Mouse (Mus musculus) lung, postnatal 0 days (tissue): Measurements from ENCODE around the gene Nfia. TPM values are rescaled to one million over a fixed set of nuclear protein-coding genes. Genes with fewer than 3 reads are reported as not detected.

Experiments
- ATAC-seq: fragments of 200-750 bp; cut with Nextera tagmentation; 2 replicates; pipeline ENCODE4 v1.8.0; 2017; ENCODE audit warnings: moderate library complexity
- DNase-seq: peaks from one replicate; pipeline ENCODE4 v3.0.0-alpha.2; 2016; ENCODE audit warnings: low spot score
- H3K27ac ChIP-seq: fragments of 300-500 bp; sonication (generic); 2 replicates; pipeline ENCODE4 v1.5.1; 2014; ENCODE audit warnings: antibody characterized with exemption, mild to moderate bottlenecking, low read length, mixed read lengths
- H3K27me3 ChIP-seq: fragments of 300-500 bp; sonication (generic); replicated peaks from 2 replicates; pipeline ENCODE4 v1.6.1; 2014; ENCODE audit warnings: low read length, mixed read lengths; ENCODE audit not compliant: insufficient read depth
- H3K36me3 ChIP-seq: fragments of 300-500 bp; sonication (generic); 2 replicates; pipeline ENCODE4 v1.6.1; 2014; ENCODE audit warnings: low read length, mixed read lengths; ENCODE audit not compliant: insufficient read depth
- H3K4me1 ChIP-seq: fragments of 300-500 bp; sonication (generic); 2 replicates; pipeline ENCODE4 v1.6.1; 2014; ENCODE audit warnings: antibody characterized with exemption, low read depth, low read length, mixed read lengths; ENCODE audit not compliant: insufficient read depth
- H3K4me2 ChIP-seq: fragments of 300-500 bp; sonication (generic); replicated peaks from 2 replicates; pipeline ENCODE4 v1.6.1; 2014; ENCODE audit warnings: low read depth, mild to moderate bottlenecking, low read length, moderate library complexity, mixed read lengths
- H3K4me3 ChIP-seq: fragments of 300-500 bp; sonication (generic); 2 replicates; pipeline ENCODE4 v1.5.1; 2014; ENCODE audit warnings: low read depth, low read length
- H3K9ac ChIP-seq: fragments of 300-500 bp; sonication (generic); replicated peaks from 2 replicates; pipeline ENCODE4 v1.6.1; 2014; ENCODE audit warnings: low read depth, mild to moderate bottlenecking
- H3K9me3 ChIP-seq: fragments of 300-500 bp; sonication (generic); 2 replicates; pipeline ENCODE4 v1.6.1; 2016; ENCODE audit warnings: low read length, mixed read lengths
- CTCF ChIP-seq: IDR thresholded peaks from 2 replicates; pipeline ENCODE4 v1.5.1; 2016; ENCODE audit warnings: antibody characterized with exemption, mild to moderate bottlenecking
- EP300 ChIP-seq: IDR thresholded peaks from 2 replicates; pipeline ENCODE4 v1.6.1; 2016; ENCODE audit warnings: antibody characterized with exemption, mild to moderate bottlenecking, control low read depth
- WGBS: fragments of 180-500 bp; shearing (Covaris S2); extraction: QIAGEN DNeasy Blood & Tissue Kit; methylation state at CpG from one replicate; pipeline ENCODE4 v1.1.7; 2014; 5-methylcytosine and 5-hydroxymethylcytosine counted together
- polyA plus RNA-seq: library from polyadenylated mRNA; unstranded; fragments of >200 nt; fragmentation: Nextera tagmentation; extraction: Ambion mirVana; gene quantifications from 2 replicates; pipeline ENCODE4 v1.2.1, GENCODE M21; 2015

The Nfia gene
- polyA plus RNA-seq, 1 experiment from 2014 or later, result 40.5 TPM

- no peak for ATAC-seq
- H3K4me2 ChIP-seq, result no peak overlapping the region
- no peaks in the 10 kb centered on the region for H3K36me3 ChIP-seq
- no peaks in the 10 kb centered on the region for H3K9me3 ChIP-seq
- WGBS, result 67% methylated on average over 2 of the region's 2 CpGs
- H3K4me3 ChIP-seq, result no peak overlapping the region
- no peaks in the 10 kb centered on the region; the same call in 1 of the 2 replicates for H3K4me1 ChIP-seq
- H3K9ac ChIP-seq, result no peak overlapping the region
- H3K27me3 ChIP-seq, result no peaks in the 10 kb centered on the region
- TF ChIP-seq EP300 (no peak), CTCF (no peak)
- H3K27ac ChIP-seq, result no peak overlapping the region
- no peak for DNase-seq
Observed at GRCm38 (mm10) chr4:97944309-97944708, 171.8 kb downstream of the Nfia start.

GRCm38 (mm10) chr4:97947484-97947883 is 174.9 kb downstream of the Nfia start:
- Histone ChIP-seq H3K9me3 (no peaks in the 10 kb centered on the region), H3K9ac (no peak overlapping the region), H3K4me1 (no peaks in the 10 kb centered on the region), H3K36me3 (no peaks in the 10 kb centered on the region), H3K4me2 (no peak overlapping the region), H3K27ac (no peak overlapping the region), H3K27me3 (no peaks in the 10 kb centered on the region), H3K4me3 (no peak overlapping the region)
- no peak for TF ChIP-seq EP300
- 92% methylated on average over 5 of the region's 5 CpGs for WGBS
- ATAC-seq (no peak), DNase-seq (no peak)

GRCm38 (mm10) chr4:97948250-97948649 is 175.7 kb downstream of the Nfia start:
- Histone ChIP-seq H3K4me2 (no peak overlapping the region), H3K27me3 (no peaks in the 10 kb centered on the region), H3K27ac (no peak overlapping the region), H3K9me3 (no peaks in the 10 kb centered on the region), H3K36me3 (no peaks in the 10 kb centered on the region), H3K4me1 (no peaks in the 10 kb centered on the region), H3K4me3 (no peak overlapping the region), H3K9ac (no peak overlapping the region)
- 48% methylated on average over 8 of the region's 8 CpGs for WGBS
- TF ChIP-seq EP300, result no peak
- TF ChIP-seq CTCF, result no peak
- DNase-seq (no peak), ATAC-seq (no peak)

- H3K4me2 ChIP-seq, result no peak overlapping the region
- no peak for ATAC-seq
- no peak for TF ChIP-seq EP300
- no peak for TF ChIP-seq CTCF
- H3K9ac ChIP-seq, result no peak overlapping the region
- no peak overlapping the region for H3K4me3 ChIP-seq
- H3K9me3 ChIP-seq, result no peaks in the 10 kb centered on the region
- H3K27me3 ChIP-seq, result no peaks in the 10 kb centered on the region
- H3K4me1 ChIP-seq, result no peaks in the 10 kb centered on the region
- DNase-seq, result no peak
- no peak overlapping the region for H3K27ac ChIP-seq
- WGBS, result 49% methylated on average over 10 of the region's 10 CpGs
- no peaks in the 10 kb centered on the region for H3K36me3 ChIP-seq
Observed at GRCm38 (mm10) chr4:97950341-97951071, 178.0 kb downstream of the Nfia start.

GRCm38 (mm10) chr4:97953886-97954285 is 181.4 kb downstream of the Nfia start:
- H3K27me3 ChIP-seq, result no peaks in the 10 kb centered on the region
- H3K9me3 ChIP-seq, result no peaks in the 10 kb centered on the region
- H3K36me3 ChIP-seq, result no peaks in the 10 kb centered on the region
- no peak overlapping the region for H3K4me2 ChIP-seq
- no peak overlapping the region for H3K9ac ChIP-seq
- TF ChIP-seq EP300, result no peak
- no peak for DNase-seq
- no peak for ATAC-seq
- H3K4me1 ChIP-seq, result no peaks in the 10 kb centered on the region
- 73% methylated on average over 11 of the region's 11 CpGs for WGBS
- H3K4me3 ChIP-seq, result no peak overlapping the region
- H3K27ac ChIP-seq, result no peak overlapping the region

- Histone ChIP-seq H3K4me1 (no peaks in the 10 kb centered on the region), H3K36me3 (no peaks in the 10 kb centered on the region), H3K27ac (no peak overlapping the region), H3K4me2 (no peak overlapping the region), H3K9me3 (no peaks in the 10 kb centered on the region), H3K27me3 (no peaks in the 10 kb centered on the region), H3K4me3 (no peak overlapping the region), H3K9ac (no peak overlapping the region)
- DNase-seq (no peak), ATAC-seq (no peak)
- TF ChIP-seq CTCF (no peak), EP300 (no peak)
- WGBS, result 92% methylated on average over 5 of the region's 5 CpGs
Observed at GRCm38 (mm10) chr4:97958121-97958520, 185.6 kb downstream of the Nfia start.

- Histone ChIP-seq H3K4me2 (no peak overlapping the region), H3K9ac (no peak overlapping the region), H3K36me3 (no peaks in the 10 kb centered on the region), H3K4me1 (no peaks in the 10 kb centered on the region; the same call in 1 of the 2 replicates), H3K27me3 (no peaks in the 10 kb centered on the region), H3K27ac (no peak overlapping the region), H3K4me3 (no peak overlapping the region), H3K9me3 (no peaks in the 10 kb centered on the region)
- ATAC-seq, result no peak
- WGBS, result 68% methylated on average over 7 of the region's 7 CpGs
- no peak for TF ChIP-seq CTCF
- no peak for TF ChIP-seq EP300
- DNase-seq, result no peak
Observed at GRCm38 (mm10) chr4:97962856-97963255, 190.3 kb downstream of the Nfia start.
